Mouse (Mus musculus) retina, postnatal 7 days (tissue): ENCODE measurements around the gene Syt17.
A peak's percentile ranks its signal among the peaks of the same experiment; 100 is the strongest.

Experiments used
- DNase-seq: peaks from one replicate; pipeline ENCODE4 v3.0.0-alpha.2; 2012; ENCODE audit warnings: low read depth, low spot score

Gene Syt17

DNA sequence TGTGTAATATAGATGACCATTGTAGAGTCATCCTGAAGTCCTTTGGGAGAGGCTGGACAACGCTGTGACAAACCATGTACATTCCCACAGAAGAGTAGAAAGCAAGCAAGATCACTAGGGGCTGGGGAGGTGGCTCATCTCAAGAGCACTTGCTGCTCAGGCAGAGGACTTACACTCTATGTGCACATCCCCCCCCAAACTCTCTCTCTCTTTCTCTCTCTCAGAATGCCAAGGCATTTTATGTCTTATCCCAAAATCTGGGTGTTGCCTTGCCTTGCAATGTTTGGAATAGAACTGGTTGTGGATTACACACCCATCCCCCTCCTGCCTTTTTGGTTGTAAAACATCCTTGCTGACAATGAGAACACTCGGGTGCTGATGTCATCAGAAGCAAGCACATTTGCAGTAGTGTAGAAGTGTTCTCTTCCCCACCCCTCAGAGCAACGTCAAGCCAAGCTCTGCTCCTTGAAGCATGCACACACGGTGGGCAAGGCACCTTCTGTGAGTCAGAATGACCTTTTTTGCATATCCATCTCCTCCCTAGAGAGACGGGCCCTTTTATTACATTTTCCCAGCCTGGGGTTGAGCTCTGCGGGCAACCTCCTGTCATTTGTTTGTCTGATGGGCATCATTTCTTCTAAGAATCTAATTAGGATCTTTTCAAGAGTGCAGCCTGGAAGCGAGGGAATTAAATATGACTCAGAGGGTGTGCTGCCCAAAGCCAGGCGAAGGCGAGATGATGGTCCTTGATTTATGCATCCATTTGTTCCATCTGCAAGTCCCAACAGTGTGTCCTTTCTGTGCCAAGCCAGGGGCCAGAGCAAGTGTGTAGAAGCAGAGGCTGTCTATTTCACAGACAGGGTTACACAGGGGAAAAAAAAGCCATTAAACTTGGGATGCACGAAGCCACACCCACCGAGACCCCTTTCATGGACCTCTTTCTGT lies 15.1 kb upstream of the Syt17 start:
- DNase-seq, result no peak

GRCm38 (mm10) chr7:118461400-118462136 lies 13.5 kb upstream of the Syt17 start:
- no peak for DNase-seq

DNA sequence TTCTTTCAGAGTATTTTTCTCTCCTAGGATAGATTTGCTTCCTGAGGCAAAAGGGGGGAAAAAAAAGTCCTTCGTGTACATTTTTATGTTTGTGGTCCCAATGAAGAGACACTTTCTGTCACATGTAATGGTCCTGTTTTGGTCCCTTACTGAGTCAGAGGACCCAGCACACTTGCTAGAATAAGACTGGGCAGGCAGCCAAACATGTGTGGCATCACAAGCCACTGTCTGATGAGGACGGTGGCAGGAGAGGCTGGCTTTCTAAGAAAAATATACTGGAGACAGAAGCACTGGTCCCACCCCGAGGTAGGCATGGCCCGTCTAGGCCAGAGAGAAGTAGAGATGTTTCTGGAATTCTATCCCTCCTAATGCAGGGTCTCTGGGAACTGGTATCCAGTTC lies 5.7 kb upstream of the Syt17 start:
- DNase-seq, result no peak

DNA sequence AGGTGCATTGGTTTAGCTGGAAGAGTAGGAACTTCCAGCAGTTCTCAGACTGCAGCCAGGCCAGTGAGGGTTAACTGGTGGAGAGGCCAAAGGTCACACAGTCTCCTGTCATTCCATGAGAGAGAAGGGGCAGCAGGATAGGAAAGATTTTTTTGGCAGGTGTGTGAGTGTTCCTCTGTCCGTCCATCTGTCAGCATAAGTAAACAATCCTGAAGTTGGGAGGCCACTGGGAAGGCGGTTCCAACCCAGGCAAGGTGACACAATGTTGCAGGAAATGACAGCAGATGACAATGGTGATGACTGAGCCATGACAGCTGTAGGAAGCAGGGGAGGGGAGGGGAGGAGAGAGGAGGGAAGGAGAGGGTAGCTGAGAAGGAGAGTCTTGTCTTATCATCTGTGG lies 4.9 kb upstream of the Syt17 start:
- no peak for DNase-seq

DNA sequence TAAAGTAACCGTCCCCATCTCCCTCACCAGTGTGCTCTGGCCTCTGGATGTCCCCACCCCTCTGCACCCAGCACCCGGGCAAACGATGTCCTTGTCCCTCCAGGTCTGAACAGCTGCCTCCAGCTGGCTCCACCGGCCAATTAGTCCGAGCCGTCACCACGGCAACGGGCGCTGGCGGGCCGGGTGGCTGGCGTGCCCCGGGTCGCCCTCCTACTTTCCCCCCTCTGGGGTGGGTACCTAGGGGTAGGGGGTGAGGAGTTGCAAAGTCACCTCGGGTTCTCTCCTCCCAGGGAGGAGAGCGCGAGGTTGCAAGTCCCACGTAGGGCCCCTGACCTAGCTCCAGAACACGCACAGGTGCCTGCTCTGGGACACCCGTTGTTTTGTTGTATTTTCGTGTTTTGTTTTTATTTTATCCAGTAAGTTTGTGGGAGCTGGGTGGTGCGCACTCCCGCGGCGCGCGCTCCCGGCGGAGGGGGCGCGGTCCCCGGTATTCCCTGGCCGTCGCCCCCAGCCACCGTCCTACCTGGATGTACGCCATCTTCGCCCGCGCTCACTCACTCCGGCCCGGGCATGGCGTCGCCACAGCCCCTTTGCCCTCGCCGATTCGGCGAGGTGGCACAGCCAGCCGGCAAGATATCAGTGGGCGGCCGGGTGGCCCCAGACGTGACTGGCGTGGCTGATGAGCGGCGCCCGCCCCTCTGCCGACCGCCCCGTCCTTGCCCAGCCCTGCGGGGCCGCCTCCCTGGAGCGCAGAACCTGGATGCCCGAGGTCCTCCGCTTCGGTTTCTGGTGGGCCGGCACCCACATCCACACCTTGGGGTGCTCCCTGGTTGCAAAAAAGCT lies 510 bp downstream of the Syt17 start:
- DNase-seq, result no peak

- no peak for DNase-seq
These were observed 4.0 kb downstream of the Syt17 start for GRCm38 (mm10) chr7:118443895-118444485.

- DNase-seq, result no peak
These were observed 4.7 kb downstream of the Syt17 start for GRCm38 (mm10) chr7:118443371-118443770.

- no peak for DNase-seq
These were observed 6.5 kb downstream of the Syt17 start for GRCm38 (mm10) chr7:118441535-118441934.

DNA sequence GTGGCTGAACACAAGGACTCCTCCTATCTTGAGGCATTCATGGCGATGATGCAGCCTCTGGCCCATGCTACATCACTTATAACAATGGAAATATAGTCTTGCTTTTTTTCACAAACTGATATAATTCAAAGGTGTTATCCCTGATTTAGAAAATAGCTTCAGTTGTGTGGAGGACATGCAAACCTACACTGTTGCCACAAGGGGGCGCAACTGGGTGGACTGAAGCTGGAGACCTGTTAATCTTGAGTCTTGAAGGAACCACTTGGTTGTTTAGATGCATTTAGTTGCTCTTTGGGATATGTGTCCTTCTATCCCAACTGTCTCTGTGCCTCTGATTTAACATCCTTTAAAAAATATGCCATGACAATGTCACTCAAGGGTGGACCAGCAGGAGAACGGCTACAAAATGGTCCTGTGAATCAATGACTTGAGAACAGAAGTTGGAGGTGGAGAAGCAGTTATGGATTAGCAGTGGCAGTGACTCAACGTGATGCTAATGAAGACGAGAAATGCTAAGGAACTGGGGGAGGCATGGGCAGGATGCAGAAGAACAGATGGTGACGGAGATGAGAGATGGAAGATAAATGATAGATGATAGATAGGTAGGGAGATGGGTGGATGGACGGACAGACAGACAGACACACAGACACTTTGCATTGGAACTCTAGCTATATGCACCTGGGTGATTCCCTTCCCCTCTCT lies 10.8 kb downstream of the Syt17 start:
- no peak for DNase-seq

DNA sequence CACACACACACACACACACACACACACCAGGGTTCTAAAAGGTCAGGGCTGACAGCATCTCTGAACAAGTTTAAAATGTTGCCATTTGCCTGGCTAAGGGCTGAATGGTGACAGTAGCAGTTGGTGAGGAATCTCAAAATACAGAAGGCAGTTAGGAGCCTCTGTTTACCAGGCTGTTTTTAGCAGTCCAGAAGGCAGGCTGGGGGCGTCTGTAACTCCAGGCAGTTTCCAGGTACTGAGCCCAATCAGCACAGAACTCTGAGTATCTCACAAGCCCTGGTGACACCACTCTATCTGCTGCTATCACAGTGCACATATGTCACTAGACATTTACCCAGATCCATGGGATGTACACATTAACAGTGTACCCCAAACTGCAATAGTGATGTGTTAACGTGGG lies 19.1 kb downstream of the Syt17 start:
- no peak for DNase-seq

DNA sequence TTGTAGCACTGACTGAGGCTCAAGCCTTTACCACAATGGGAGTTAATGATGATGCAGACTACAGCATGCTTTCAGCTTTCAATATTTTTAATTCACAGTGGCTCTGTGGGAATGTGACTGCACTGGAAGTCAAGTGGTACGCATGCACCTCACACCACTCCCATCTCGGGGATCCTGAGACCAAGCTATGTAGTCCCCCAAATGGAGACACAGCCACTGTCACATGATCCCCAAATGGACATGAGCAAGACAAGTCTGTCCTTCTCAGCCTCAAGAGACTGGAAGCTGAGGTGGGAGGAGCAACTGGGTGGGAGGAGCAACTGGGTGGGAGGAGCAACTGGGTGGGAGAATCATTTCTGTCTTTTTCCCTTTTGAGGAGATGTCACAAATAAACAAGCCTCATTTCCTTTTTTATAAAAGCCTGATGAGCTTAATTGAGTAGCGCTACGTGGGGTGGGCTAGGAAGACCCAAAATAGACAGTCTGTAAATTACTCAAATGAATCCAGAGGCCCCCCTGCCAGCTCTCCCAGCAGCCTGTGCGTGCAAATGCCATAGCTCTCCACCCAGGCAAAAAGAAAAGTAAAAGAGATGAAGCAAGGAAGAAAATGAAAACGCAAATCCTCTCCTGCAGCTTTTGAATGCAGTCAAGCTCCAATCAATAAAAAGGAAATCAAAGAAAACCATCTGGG lies 28.4 kb downstream of the Syt17 start:
- no peak for DNase-seq

GRCm38 (mm10) chr7:118414183-118414582 lies 33.8 kb downstream of the Syt17 start:
- DNase-seq, result no peak

DNA sequence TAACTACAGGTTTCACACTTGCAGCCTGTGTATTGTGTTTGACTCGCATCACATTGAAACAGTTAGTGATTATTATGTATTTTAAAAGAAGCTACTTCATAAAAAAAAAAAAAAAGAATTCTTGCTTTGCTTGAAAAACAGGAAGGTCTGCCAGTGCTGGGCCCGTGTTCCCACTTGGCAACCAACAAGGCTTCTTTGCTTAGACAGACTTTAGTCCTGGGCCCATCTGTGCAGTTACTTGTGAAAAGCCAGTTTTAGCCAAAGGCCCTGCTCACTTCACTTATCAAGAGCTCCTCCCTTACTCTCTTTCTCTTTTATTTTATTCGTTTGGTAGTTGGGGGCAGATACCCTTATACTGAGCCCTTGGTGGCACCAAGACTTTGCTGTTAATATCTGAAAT lies 36.1 kb downstream of the Syt17 start:
- DNase-seq, result no peak

- DNase-seq, result no peak
These were observed 38.6 kb downstream of the Syt17 start for GRCm38 (mm10) chr7:118409421-118409820.

DNA sequence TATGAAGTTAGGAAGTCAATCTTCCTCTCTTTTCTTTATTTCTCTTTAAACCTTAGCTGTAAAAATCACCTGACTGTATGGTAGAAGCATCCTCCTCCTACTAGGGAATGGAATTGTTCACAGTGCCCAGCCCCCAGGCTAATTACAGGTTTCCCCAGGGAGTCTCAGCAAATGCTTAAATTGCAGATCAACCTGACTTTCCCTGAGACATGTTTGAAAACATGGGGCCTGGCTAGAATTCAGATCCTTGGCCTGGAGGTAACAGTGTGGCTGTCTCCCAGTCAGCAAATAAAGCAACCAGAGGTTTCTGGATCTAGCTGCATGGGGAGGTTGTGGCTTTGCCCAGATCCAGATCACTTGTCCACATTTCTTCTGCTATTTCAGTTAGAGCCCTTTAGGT lies 42.8 kb downstream of the Syt17 start:
- DNase-seq, result no peak

GRCm38 (mm10) chr7:118402576-118403022 lies 45.4 kb downstream of the Syt17 start:
- peak; percentile 17 for DNase-seq

GRCm38 (mm10) chr7:118401949-118402348 lies 46.1 kb downstream of the Syt17 start:
- no peak for DNase-seq

DNA sequence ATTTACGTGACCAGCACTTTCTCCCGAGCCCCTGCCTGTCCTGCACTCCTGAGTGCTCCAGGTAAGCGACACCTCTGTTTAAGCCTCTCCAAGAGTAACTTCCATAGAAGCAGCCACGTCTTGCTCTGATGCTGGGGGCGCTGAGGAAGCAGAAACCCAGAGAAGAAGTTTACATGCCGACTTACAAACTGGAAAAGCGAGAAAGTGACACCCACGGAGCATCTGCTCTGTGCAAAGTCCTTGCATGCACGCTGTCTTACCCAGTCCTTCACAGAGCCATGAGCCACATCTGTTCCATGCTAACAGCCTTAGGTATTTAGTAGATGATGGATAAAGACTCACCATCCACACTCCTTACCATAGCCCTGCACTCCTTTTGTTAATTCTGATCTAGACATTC lies 48.3 kb downstream of the Syt17 start:
- no peak for DNase-seq

GRCm38 (mm10) chr7:118390705-118391104 lies 57.3 kb downstream of the Syt17 start:
- DNase-seq, result no peak

DNA sequence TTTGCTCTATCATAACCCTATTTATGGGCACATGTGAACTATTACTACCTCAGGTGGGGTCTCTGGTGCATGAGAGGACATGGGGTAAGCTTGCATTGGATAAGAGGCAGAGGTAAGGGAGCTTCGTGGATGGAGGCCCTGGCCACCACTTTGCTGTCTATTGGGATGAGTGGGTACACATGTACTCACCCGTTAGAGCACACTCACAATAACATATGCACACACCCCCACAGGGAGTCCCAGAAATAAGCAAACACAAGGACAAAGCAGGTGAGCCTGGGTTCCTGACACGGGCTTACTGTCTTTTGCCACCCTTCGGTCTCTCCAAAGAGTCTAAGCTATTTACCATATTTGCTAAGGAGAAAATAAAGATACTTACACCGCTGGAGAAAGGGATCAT lies 67.0 kb downstream of the Syt17 start:
- no peak for DNase-seq
